In the genomic region with DNA sequence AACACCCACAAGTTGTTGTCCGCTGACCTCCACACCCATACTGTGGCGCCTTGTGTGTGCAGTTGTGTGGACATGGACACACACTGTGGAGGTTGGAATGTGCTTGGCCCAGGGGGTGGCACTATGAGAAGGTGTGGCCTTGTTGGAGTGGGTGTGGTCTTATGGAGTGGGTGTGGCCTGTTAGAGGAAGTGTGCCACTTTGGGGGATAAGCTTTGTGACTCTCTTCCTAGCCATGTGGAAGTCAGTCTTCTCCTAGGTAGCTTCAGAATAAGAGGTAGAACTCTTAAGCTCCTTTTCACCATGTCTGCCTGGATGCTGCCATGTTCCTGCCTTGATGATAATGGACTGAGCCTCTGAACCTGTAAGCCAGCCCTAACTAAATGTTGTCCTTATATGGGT, we compare ENCODE assay signal across 22 mouse cellular contexts. TPM values are rescaled to one million over a fixed set of nuclear protein-coding genes. Genes with fewer than 3 reads are reported as not detected.
A peak's percentile ranks its signal among the peaks of the same experiment; 100 is the strongest.
DNase-seq lines count a peak whose midpoint lies in the region; ATAC-seq and TF ChIP-seq lines count a peak whose summit lies in the region.
"Had no signal": no experiment of that assay in that cellular context is flagged by ENCODE, and none has a peak within 500 bp of the region (broad histone marks: within the 10 kb centered on the region; RNA-seq: fewer than 3 reads in every experiment).

No protein-coding gene starts in this region.

- no peak overlapping the region for H3K9ac ChIP-seq in midbrain, embryonic 11.5 days (ENCODE audit: low read length)
- H3K9ac ChIP-seq in midbrain, embryonic 13.5 days (replicated peaks) = no peak overlapping the region
- no peak overlapping the region for H3K9ac ChIP-seq in liver, postnatal 0 days (replicated peaks)
- H3K9ac ChIP-seq: embryonic facial prominence, embryonic 12.5 days; forebrain, embryonic 12.5 days; heart, embryonic 15.5 days; hindbrain, embryonic 14.5 days had no signal

- peaks cover 9% of the 10 kb centered on the region; the same call in 1 of the 2 replicates for H3K4me1 ChIP-seq in midbrain, embryonic 11.5 days (ENCODE audit: control insufficient read depth, insufficient read depth, low read length)
- H3K4me1 ChIP-seq in midbrain, embryonic 13.5 days (replicated peaks) = peaks cover 15% of the 10 kb centered on the region
- peaks cover 16% of the 10 kb centered on the region for H3K4me1 ChIP-seq in liver, postnatal 0 days (ENCODE audit: insufficient read depth)

- H3K9me3 ChIP-seq in midbrain, embryonic 11.5 days (ENCODE audit: control insufficient read depth, low read length) = no peaks in the 10 kb centered on the region
- H3K9me3 ChIP-seq in midbrain, embryonic 13.5 days = no peaks in the 10 kb centered on the region
- no peaks in the 10 kb centered on the region for H3K9me3 ChIP-seq in liver, postnatal 0 days (ENCODE audit: low read length)
- H3K9me3 ChIP-seq: embryonic facial prominence, embryonic 12.5 days; forebrain, embryonic 12.5 days; G1E; heart, embryonic 15.5 days had no signal

- no peak for TF ChIP-seq CTCF in liver, postnatal 0 days (IDR thresholded peaks at IDR 0.05; ENCODE audit: low read depth)

- no peak overlapping the region for H3K27ac ChIP-seq in midbrain, embryonic 11.5 days (ENCODE audit: low read depth, low read length)
- no peak overlapping the region for H3K27ac ChIP-seq in midbrain, embryonic 13.5 days
- no peak overlapping the region for H3K27ac ChIP-seq in liver, postnatal 0 days (ENCODE audit: low read depth)
- H3K27ac ChIP-seq: embryonic facial prominence, embryonic 12.5 days; forebrain, embryonic 12.5 days; heart, adult 2 months; heart, embryonic 15.5 days; hindbrain, embryonic 14.5 days had no signal

- H3K4me3 ChIP-seq in midbrain, embryonic 11.5 days (ENCODE audit: low read depth, low read length) = no peak overlapping the region
- H3K4me3 ChIP-seq in midbrain, embryonic 13.5 days (replicated peaks) = no peak overlapping the region
- no peak overlapping the region for H3K4me3 ChIP-seq in liver, postnatal 0 days (ENCODE audit: low read depth, low read length)
- H3K4me3 ChIP-seq: embryonic facial prominence, embryonic 12.5 days; forebrain, embryonic 12.5 days; heart, adult 2 months; heart, embryonic 15.5 days had no signal

- no peak for ATAC-seq in midbrain, embryonic 11.5 days (ENCODE audit: low FRiP score)
- ATAC-seq in midbrain, embryonic 13.5 days = no peak
- ATAC-seq in liver, postnatal 0 days = no peak
- ATAC-seq: forebrain, embryonic 16.5 days had no signal

- no peak for TF ChIP-seq EP300 in liver, postnatal 0 days (IDR thresholded peaks at IDR 0.05; ENCODE audit: low read depth)

- no peak overlapping the region for H3K4me2 ChIP-seq in midbrain, embryonic 11.5 days
- no peak overlapping the region for H3K4me2 ChIP-seq in midbrain, embryonic 13.5 days (replicated peaks)
- H3K4me2 ChIP-seq in liver, postnatal 0 days (ENCODE audit: low read depth, low read length) = no peak overlapping the region
- H3K4me2 ChIP-seq: embryonic facial prominence, embryonic 12.5 days; forebrain, embryonic 12.5 days; heart, embryonic 11.5 days; heart, embryonic 15.5 days; hindbrain, embryonic 14.5 days had no signal

- H3K27me3 ChIP-seq in midbrain, embryonic 11.5 days (ENCODE audit: control insufficient read depth, insufficient read depth, low read length) = no peaks in the 10 kb centered on the region
- H3K27me3 ChIP-seq in midbrain, embryonic 13.5 days = no peaks in the 10 kb centered on the region
- H3K27me3 ChIP-seq in liver, postnatal 0 days (ENCODE audit: insufficient read depth, low read length) = no peaks in the 10 kb centered on the region
- H3K27me3 ChIP-seq: embryonic facial prominence, embryonic 12.5 days; heart, embryonic 15.5 days had no signal

- DNase-seq in midbrain, embryonic 11.5 days (ENCODE audit: low spot score, missing footprints) = peak; percentile 33
- peak; percentile 41 for DNase-seq in ZHBTc4 (ENCODE audit: low read depth, low spot score)
- DNase-seq in liver, postnatal 0 days = peak; percentile 32
- DNase-seq in urinary bladder, adult 2 months (ENCODE audit: low spot score) = no peak
- no peak for DNase-seq in kidney, adult 18-20 months
- no peak for DNase-seq in cerebellum, postnatal 36 days
- DNase-seq: adrenal gland, adult 2 months; adrenal gland, postnatal 25 days; cerebellum, adult 11 months; cerebellum, adult 8-10 months; cerebellum, postnatal 14 days; gastrocnemius, postnatal 14 days; heart, adult 2 months; heart, postnatal 14 days had no signal

- 89% methylated on average over 2 of the region's 2 CpGs for WGBS in midbrain, embryonic 11.5 days
- WGBS in midbrain, embryonic 13.5 days = 97% methylated on average over 2 of the region's 2 CpGs
- WGBS in liver, postnatal 0 days (ENCODE audit: insufficient replicate concordance) = 93% methylated on average over 2 of the region's 2 CpGs

- no peaks in the 10 kb centered on the region for H3K36me3 ChIP-seq in midbrain, embryonic 11.5 days (ENCODE audit: control insufficient read depth, insufficient read depth, low read length)
- H3K36me3 ChIP-seq in midbrain, embryonic 13.5 days = no peaks in the 10 kb centered on the region
- no peaks in the 10 kb centered on the region for H3K36me3 ChIP-seq in liver, postnatal 0 days (replicated peaks; ENCODE audit: insufficient read depth, low read length)
- H3K36me3 ChIP-seq: embryonic facial prominence, embryonic 12.5 days; forebrain, embryonic 12.5 days; G1E; heart, embryonic 15.5 days had no signal

RNA-seq across cellular contexts. Expression of gene Hsf2bp, which starts 50.9 kb away (rescaled TPM):
- 0.57 and 0.60 TPM in 2 replicates for polyA plus RNA-seq in midbrain, embryonic 11.5 days (2014; fragmentation: Nextera tagmentation; extraction: Ambion mirVana)
- polyA plus RNA-seq in midbrain, embryonic 13.5 days (2015; fragmentation: Nextera tagmentation; extraction: Ambion mirVana) = 0.31 and 0.55 TPM in 2 replicates
- 0.21 and 0.42 TPM in 2 replicates for polyA plus RNA-seq in liver, postnatal 0 days (2015; fragmentation: Nextera tagmentation; extraction: Ambion mirVana)
- polyA plus RNA-seq in urinary bladder, adult 2 months (2012; rRNA removed) = 0.91 and 1.7 TPM in 2 replicates
- polyA plus RNA-seq: adrenal gland, adult 2 months; G1E had no signal

RNA-seq across cellular contexts. Expression of gene Rrp1b, which starts 51.2 kb away (rescaled TPM):
- 49.4 and 51.2 TPM in 2 replicates for polyA plus RNA-seq in midbrain, embryonic 11.5 days (2014; fragmentation: Nextera tagmentation; extraction: Ambion mirVana)
- polyA plus RNA-seq in midbrain, embryonic 13.5 days (2015; fragmentation: Nextera tagmentation; extraction: Ambion mirVana) = 43.7 and 44.7 TPM in 2 replicates
- 10.5 and 13.9 TPM in 2 replicates for polyA plus RNA-seq in liver, postnatal 0 days (2015; fragmentation: Nextera tagmentation; extraction: Ambion mirVana)
- 13.2 and 14.4 TPM in 2 replicates for polyA plus RNA-seq in urinary bladder, adult 2 months (2012; rRNA removed)

Comparison
In these comparisons a context has a peak if more than half of its experiments do, and no peak if none do; other contexts are left out.
1. DNase-seq: peak in midbrain, embryonic 11.5 days (single experiment), ZHBTc4 (single experiment) and liver, postnatal 0 days (single experiment); none in urinary bladder, adult 2 months (single experiment), kidney, adult 18-20 months (single experiment) and cerebellum, postnatal 36 days (0 of 2).